Comparison of ENCODE assay signal across 8 mouse cellular contexts in genomic region chr19:59345658-59346283, GRCm38 (mm10). TPM values are rescaled to one million over a fixed set of nuclear protein-coding genes. Genes with fewer than 3 reads are reported as not detected.
DNase-seq lines count a peak whose midpoint lies in the region; ATAC-seq and TF ChIP-seq lines count a peak whose summit lies in the region.

TSS of gene Pdzd8 (minus strand) at chr19:59345780.

- WGBS in heart, embryonic 12.5 days = 1% methylated on average over 90 of the region's 91 CpGs
- 0% methylated on average over 48 of the region's 91 CpGs for WGBS in kidney, embryonic 16.5 days
- under 1% methylated on average over 90 of the region's 91 CpGs for WGBS in liver, adult 2 months

- peak; percentile 95 for TF ChIP-seq POLR2A in brain, embryonic 14.5 days (IDR thresholded peaks at IDR 0.05; ENCODE audit: borderline replicate concordance, extremely low read depth, insufficient read depth, insufficient read length, poor library complexity, severe bottlenecking)
- peak; percentile 50; the same call in 1 of the 2 replicates for TF ChIP-seq POLR2A in liver, adult 2 months (IDR thresholded peaks at IDR 0.05; ENCODE audit: extremely low read depth, insufficient read depth, low read length)

- TF ChIP-seq CTCF in C2C12 (IDR thresholded peaks at IDR 0.05; ENCODE audit: control insufficient read depth, insufficient read depth, insufficient read length) = no peak
- TF ChIP-seq CTCF in brain, embryonic 14.5 days (IDR thresholded peaks at IDR 0.05; ENCODE audit: borderline replicate concordance, extremely low read depth, insufficient read depth, insufficient read length) = no peak
- no peak for TF ChIP-seq CTCF in liver, adult 2 months (IDR thresholded peaks at IDR 0.05; ENCODE audit: low read depth, low read length)

- H3K79me3 ChIP-seq in C2C12 (ENCODE audit: low read depth) = peaks cover 37% of the 10 kb centered on the region

- DNase-seq in brain, embryonic 14.5 days (ENCODE audit: low read depth) = peak; percentile 95
- DNase-seq in liver, adult 2 months (ENCODE audit: extremely low read depth, low read depth, low spot score) = peak; percentile 45
- DNase-seq in spleen, postnatal 36 days (ENCODE audit: low spot score in 2 of 2) = peak; percentile 87 to 88

- ATAC-seq in heart, embryonic 12.5 days (ENCODE audit: insufficient number of reproducible peaks, low FRiP score) = peak; percentile 98
- peak; percentile 96 for ATAC-seq in kidney, embryonic 16.5 days (ENCODE audit: low FRiP score, low TSS enrichment)
- no peak for ATAC-seq in monocyte, adult 5-6 weeks (replicated peaks; ENCODE audit: insufficient number of reproducible peaks, low FRiP score, low TSS enrichment, poor library complexity, severe bottlenecking)

- peaks cover 13% of the 10 kb centered on the region for H3K27me3 ChIP-seq in C2C12 (ENCODE audit: control insufficient read depth, insufficient read depth, insufficient read length)
- peaks cover 9% of the 10 kb centered on the region for H3K27me3 ChIP-seq in erythroblast, embryonic 14.5 days (ENCODE audit: control insufficient read depth)
- peaks cover 30% of the 10 kb centered on the region for H3K27me3 ChIP-seq in heart, embryonic 12.5 days (replicated peaks)
- H3K27me3 ChIP-seq in kidney, embryonic 16.5 days (ENCODE audit: insufficient read depth, low read length) = 0 out of 2 replicates have a peak, but pooled peaks cover 2% of the 10 kb centered on the region
- no peaks in the 10 kb centered on the region for H3K27me3 ChIP-seq in liver, adult 2 months (ENCODE audit: control insufficient read depth, insufficient read depth, low read length)

- H3K4me2 ChIP-seq in heart, embryonic 12.5 days = peak within 1 kb of the TSS; percentile 95
- H3K4me2 ChIP-seq in kidney, embryonic 16.5 days (replicated peaks; ENCODE audit: low read depth, low read length) = peak within 1 kb of the TSS; percentile 88

- H3K79me2 ChIP-seq in C2C12 (ENCODE audit: control insufficient read depth, insufficient read depth) = peaks cover 48% of the 10 kb centered on the region
- H3K79me2 ChIP-seq in liver, adult 2 months (ENCODE audit: control insufficient read depth, insufficient read depth, low read length) = peaks cover 16% of the 10 kb centered on the region

- H3ac ChIP-seq in C2C12 (ENCODE audit: control insufficient read depth, insufficient read length, low read depth) = peak within 1 kb of the TSS; percentile 89

- no peaks in the 10 kb centered on the region for H3K36me3 ChIP-seq in C2C12 (ENCODE audit: control insufficient read depth, insufficient read depth)
- H3K36me3 ChIP-seq in erythroblast, embryonic 14.5 days (ENCODE audit: control insufficient read depth) = peaks cover 12% of the 10 kb centered on the region
- H3K36me3 ChIP-seq in heart, embryonic 12.5 days = no peaks in the 10 kb centered on the region
- H3K36me3 ChIP-seq in kidney, embryonic 16.5 days (ENCODE audit: insufficient read depth, low read length) = no peaks in the 10 kb centered on the region
- H3K36me3 ChIP-seq in liver, adult 2 months (ENCODE audit: control insufficient read depth, insufficient read depth, low read length) = no peaks in the 10 kb centered on the region

- peaks cover 64% of the 10 kb centered on the region for H3K4me1 ChIP-seq in erythroblast, embryonic 14.5 days (ENCODE audit: control insufficient read depth)
- H3K4me1 ChIP-seq in heart, embryonic 12.5 days (replicated peaks) = peaks cover 10% of the 10 kb centered on the region
- H3K4me1 ChIP-seq in kidney, embryonic 16.5 days (ENCODE audit: insufficient read depth, low read length) = peaks cover 27% of the 10 kb centered on the region
- peaks cover 7% of the 10 kb centered on the region for H3K4me1 ChIP-seq in liver, adult 2 months (ENCODE audit: control insufficient read depth, insufficient read depth, low read length)

- H3K4me3 ChIP-seq in C2C12 (ENCODE audit: insufficient read depth, poor library complexity, severe bottlenecking) = peak within 1 kb of the TSS; percentile 74
- H3K4me3 ChIP-seq in erythroblast, embryonic 14.5 days (replicated peaks) = peak within 1 kb of the TSS; percentile 73
- peak within 1 kb of the TSS; percentile 93 for H3K4me3 ChIP-seq in heart, embryonic 12.5 days
- H3K4me3 ChIP-seq in kidney, embryonic 16.5 days (ENCODE audit: low read length) = peak within 1 kb of the TSS; percentile 93
- H3K4me3 ChIP-seq in liver, adult 2 months (ENCODE audit: insufficient read depth, low read depth, low read length) = peak within 1 kb of the TSS; percentile 86

- H3K9me3 ChIP-seq in erythroblast, embryonic 14.5 days (ENCODE audit: control insufficient read depth, low read length) = peaks cover 2% of the 10 kb centered on the region; the same call in 1 of the 2 replicates
- H3K9me3 ChIP-seq in heart, embryonic 12.5 days (replicated peaks) = no peaks in the 10 kb centered on the region
- no peaks in the 10 kb centered on the region for H3K9me3 ChIP-seq in kidney, embryonic 16.5 days (ENCODE audit: low read length)

- peak within 1 kb of the TSS; percentile 92 for H3K27ac ChIP-seq in heart, embryonic 12.5 days (ENCODE audit: poor library complexity, severe bottlenecking)
- H3K27ac ChIP-seq in kidney, embryonic 16.5 days (ENCODE audit: low read length) = peak within 1 kb of the TSS; percentile 93
- H3K27ac ChIP-seq in liver, adult 2 months (replicated peaks; ENCODE audit: insufficient read depth, low read depth, low read length) = peak within 1 kb of the TSS; percentile 82

- peak within 1 kb of the TSS; percentile 99 for H3K9ac ChIP-seq in heart, embryonic 12.5 days
- peak within 1 kb of the TSS; percentile 93 for H3K9ac ChIP-seq in kidney, embryonic 16.5 days (replicated peaks; ENCODE audit: low read length)
- peak within 1 kb of the TSS; percentile 99 for H3K9ac ChIP-seq in liver, adult 2 months (ENCODE audit: low read depth, low read length)

TF ChIP-seq in C2C12, 6 proteins besides CTCF, POLR2A, EP300 and RAD21:
- no peak for TF ChIP-seq USF1 (IDR thresholded peaks at IDR 0.05; ENCODE audit: low read depth)
- TF ChIP-seq MYOG (IDR thresholded peaks at IDR 0.05; ENCODE audit: control insufficient read depth, extremely low read depth, insufficient read length) = no peak
- no peak for TF ChIP-seq MAX (IDR thresholded peaks at IDR 0.05)
- TF ChIP-seq MYOD1 (IDR thresholded peaks at IDR 0.05; ENCODE audit: control insufficient read depth, insufficient read length, low read depth) = no peak
- TF ChIP-seq FOSL1 (IDR thresholded peaks at IDR 0.05; ENCODE audit: insufficient read depth, low read length, poor library complexity, severe bottlenecking) = no peak
- no peak for TF ChIP-seq CEBPB (IDR thresholded peaks at IDR 0.05; ENCODE audit: low read depth)

RNA-seq across cellular contexts. Expression of gene Pdzd8, which starts in this region (rescaled TPM):
- 7.3 TPM for polyA plus RNA-seq in C2C12 (2012; fragmentation: generic; extraction: Trizol)
- polyA plus RNA-seq in brain, embryonic 14.5 days (2012; rRNA removed) = 10.9 and 18.8 TPM in 2 replicates
- 0.28 and 0.36 TPM in 2 replicates for polyA plus RNA-seq in erythroblast, embryonic 14.5 days (2012)
- polyA plus RNA-seq in heart, embryonic 12.5 days (2016; fragmentation: Nextera tagmentation; extraction: Ambion mirVana) = 14.1 and 17.0 TPM in 2 replicates
- polyA plus RNA-seq in kidney, embryonic 16.5 days (2015; fragmentation: Nextera tagmentation; extraction: Ambion mirVana) = 8.6 and 8.7 TPM in 2 replicates
- 16.4 and 17.0 TPM in 2 replicates for total RNA-seq in liver, adult 2 months (2014; rRNA removed)
- 4.3 and 4.8 TPM in 2 replicates for polyA plus RNA-seq in liver, adult 2 months (2012; rRNA removed)
- 54.7 to 72.0 TPM (median 56.5 TPM) in 3 replicates for total RNA-seq in monocyte, adult 5-6 weeks (2017)

Comparison
In these comparisons a context has a peak if more than half of its experiments do, and no peak if none do; other contexts are left out.
1. DNase-seq: peak in every context shown above with its lines; median percentile 95 in brain, embryonic 14.5 days; 88 in spleen, postnatal 36 days; 45 in liver, adult 2 months.